Comparison of ENCODE assay signal across 16 mouse cellular contexts in the genomic region with DNA sequence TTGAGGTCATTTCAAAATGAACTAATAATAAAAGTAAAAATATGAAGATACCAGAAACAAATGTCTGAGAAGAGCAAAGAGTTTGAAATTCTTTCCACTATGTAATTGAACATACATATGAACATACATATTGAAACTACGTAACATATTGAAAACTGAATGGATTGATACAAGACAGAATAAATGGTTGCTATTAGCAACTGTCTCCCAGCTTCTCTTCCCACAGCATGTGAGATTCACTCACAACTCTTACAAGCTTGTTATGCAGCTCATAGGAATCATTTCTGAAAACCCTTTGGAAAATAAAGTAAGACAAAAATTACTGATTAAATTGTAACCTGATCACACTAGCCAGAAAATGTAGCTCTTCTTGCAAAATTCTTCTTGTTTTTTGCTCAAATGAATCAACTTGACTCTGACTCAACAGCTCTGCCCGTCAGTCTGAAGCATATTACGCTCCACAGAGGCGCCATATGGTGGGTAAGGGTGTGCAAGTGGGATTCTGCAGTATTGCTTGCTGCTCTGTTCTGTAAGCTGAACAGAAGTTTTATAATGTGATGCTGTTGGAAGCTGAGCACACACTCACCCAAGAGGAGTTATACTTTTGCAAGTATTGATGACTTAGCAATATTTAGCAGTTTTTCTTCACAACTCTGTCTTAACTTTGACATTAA.
A peak's percentile ranks its signal among the peaks of the same experiment; 100 is the strongest.
DNase-seq lines count a peak whose midpoint lies in the region; ATAC-seq and TF ChIP-seq lines count a peak whose summit lies in the region.
"Had no signal": no experiment of that assay in that cellular context is flagged by ENCODE, and none has a peak within 500 bp of the region (broad histone marks: within the 10 kb centered on the region; RNA-seq: fewer than 3 reads in every experiment).

No protein-coding gene starts in this region.

- TF ChIP-seq CTCF in midbrain, postnatal 0 days (IDR thresholded peaks at IDR 0.05) = no peak

- no peaks in the 10 kb centered on the region for H3K36me3 ChIP-seq in midbrain, postnatal 0 days (ENCODE audit: insufficient read depth, low read length)
- H3K36me3 ChIP-seq in midbrain, embryonic 11.5 days (ENCODE audit: control insufficient read depth, insufficient read depth, low read length) = no peaks in the 10 kb centered on the region
- no peaks in the 10 kb centered on the region for H3K36me3 ChIP-seq in midbrain, embryonic 14.5 days (ENCODE audit: control insufficient read depth, insufficient read depth, low read length)
- no peaks in the 10 kb centered on the region for H3K36me3 ChIP-seq in midbrain, embryonic 13.5 days
- H3K36me3 ChIP-seq: embryonic facial prominence, embryonic 12.5 days; limb, embryonic 13.5 days had no signal

- H3K27ac ChIP-seq in midbrain, postnatal 0 days (ENCODE audit: low read depth, low read length) = no peak overlapping the region
- no peak overlapping the region for H3K27ac ChIP-seq in midbrain, embryonic 11.5 days (ENCODE audit: low read depth, low read length)
- no peak overlapping the region for H3K27ac ChIP-seq in midbrain, embryonic 14.5 days (replicated peaks; ENCODE audit: low read depth, low read length)
- H3K27ac ChIP-seq in midbrain, embryonic 13.5 days = no peak overlapping the region
- H3K27ac ChIP-seq: embryonic facial prominence, embryonic 12.5 days; gastrocnemius, adult 2 months; limb, embryonic 13.5 days had no signal

- peak; percentile 10 for DNase-seq in midbrain, postnatal 0 days (ENCODE audit: low spot score)
- DNase-seq in midbrain, embryonic 11.5 days (ENCODE audit: low spot score, missing footprints) = no peak
- peak; percentile 77 to 80 for DNase-seq in layer of hippocampus, adult 8-10 months (ENCODE audit: low spot score in 2 of 2)
- peak; percentile 18 to 49 for DNase-seq in left cerebral cortex, postnatal 10 days (ENCODE audit: extremely low spot score in 1 of 2, low spot score in 2 of 2)
- DNase-seq in telencephalon, adult 2 months (ENCODE audit: low read depth, low spot score) = peak; percentile 65
- no peak for DNase-seq in adrenal gland, adult (ENCODE audit: inconsistent age in 2 of 2, low spot score in 1 of 2)
- DNase-seq in midbrain, embryonic 14.5 days = no peak
- DNase-seq: adrenal gland, postnatal 36 days; cerebellum, adult 2 months; gastrocnemius, adult 2 months; kidney, adult 11 months; lung, adult 18-20 months; spleen, adult 18-20 months had no signal

- H3K9ac ChIP-seq in midbrain, postnatal 0 days (replicated peaks; ENCODE audit: low read length, poor library complexity, severe bottlenecking) = no peak overlapping the region
- no peak overlapping the region for H3K9ac ChIP-seq in midbrain, embryonic 11.5 days (ENCODE audit: low read length)
- no peak overlapping the region for H3K9ac ChIP-seq in midbrain, embryonic 14.5 days (replicated peaks; ENCODE audit: low read length)
- no peak overlapping the region for H3K9ac ChIP-seq in midbrain, embryonic 13.5 days (replicated peaks)
- H3K9ac ChIP-seq: embryonic facial prominence, embryonic 12.5 days; limb, embryonic 13.5 days had no signal

- no peaks in the 10 kb centered on the region for H3K27me3 ChIP-seq in midbrain, postnatal 0 days (ENCODE audit: insufficient read depth, low read length)
- H3K27me3 ChIP-seq in midbrain, embryonic 11.5 days (ENCODE audit: control insufficient read depth, insufficient read depth, low read length) = no peaks in the 10 kb centered on the region
- H3K27me3 ChIP-seq in midbrain, embryonic 14.5 days (ENCODE audit: control insufficient read depth, insufficient read depth, low read length) = no peaks in the 10 kb centered on the region
- H3K27me3 ChIP-seq in midbrain, embryonic 13.5 days = no peaks in the 10 kb centered on the region
- H3K27me3 ChIP-seq: embryonic facial prominence, embryonic 12.5 days; limb, embryonic 13.5 days had no signal

- intact Hi-C loops in left cerebral cortex, postnatal 10 days (cut with DNase I) = no loop called here

- H3K4me1 ChIP-seq in midbrain, postnatal 0 days (ENCODE audit: insufficient read depth, low read length) = no peaks in the 10 kb centered on the region
- no peaks in the 10 kb centered on the region for H3K4me1 ChIP-seq in midbrain, embryonic 11.5 days (ENCODE audit: control insufficient read depth, insufficient read depth, low read length)
- no peaks in the 10 kb centered on the region for H3K4me1 ChIP-seq in midbrain, embryonic 14.5 days (ENCODE audit: control insufficient read depth, insufficient read depth, low read length)
- no peaks in the 10 kb centered on the region for H3K4me1 ChIP-seq in midbrain, embryonic 13.5 days (replicated peaks)
- H3K4me1 ChIP-seq: embryonic facial prominence, embryonic 12.5 days; limb, embryonic 13.5 days had no signal

- no peak overlapping the region for H3K4me2 ChIP-seq in midbrain, postnatal 0 days (ENCODE audit: low read depth, low read length, poor library complexity, severe bottlenecking)
- no peak overlapping the region for H3K4me2 ChIP-seq in midbrain, embryonic 11.5 days
- H3K4me2 ChIP-seq in midbrain, embryonic 14.5 days (ENCODE audit: low read length) = no peak overlapping the region
- H3K4me2 ChIP-seq in midbrain, embryonic 13.5 days (replicated peaks) = no peak overlapping the region
- H3K4me2 ChIP-seq: embryonic facial prominence, embryonic 12.5 days; limb, embryonic 13.5 days had no signal

- no peak for ATAC-seq in midbrain, postnatal 0 days (ENCODE audit: low FRiP score)
- ATAC-seq in midbrain, embryonic 11.5 days (ENCODE audit: low FRiP score) = no peak
- no peak for ATAC-seq in midbrain, embryonic 14.5 days (ENCODE audit: low FRiP score, low TSS enrichment)
- no peak for ATAC-seq in midbrain, embryonic 13.5 days

- 78% methylated on average over 4 of the region's 4 CpGs for WGBS in midbrain, postnatal 0 days
- 86% methylated on average over 4 of the region's 4 CpGs for WGBS in midbrain, embryonic 11.5 days
- WGBS in midbrain, embryonic 14.5 days = 86% methylated on average over 4 of the region's 4 CpGs
- 92% methylated on average over 4 of the region's 4 CpGs for WGBS in midbrain, embryonic 13.5 days

- H3K9me3 ChIP-seq in midbrain, postnatal 0 days (ENCODE audit: low read length) = no peaks in the 10 kb centered on the region
- H3K9me3 ChIP-seq in midbrain, embryonic 11.5 days (ENCODE audit: control insufficient read depth, low read length) = no peaks in the 10 kb centered on the region
- H3K9me3 ChIP-seq in midbrain, embryonic 14.5 days (ENCODE audit: control insufficient read depth, low read length) = no peaks in the 10 kb centered on the region
- H3K9me3 ChIP-seq in midbrain, embryonic 13.5 days = no peaks in the 10 kb centered on the region
- H3K9me3 ChIP-seq: embryonic facial prominence, embryonic 12.5 days; limb, embryonic 13.5 days had no signal

- no peak overlapping the region for H3K4me3 ChIP-seq in midbrain, postnatal 0 days (ENCODE audit: low read depth, low read length)
- no peak overlapping the region for H3K4me3 ChIP-seq in midbrain, embryonic 11.5 days (ENCODE audit: low read depth, low read length)
- H3K4me3 ChIP-seq in midbrain, embryonic 14.5 days (replicated peaks; ENCODE audit: low read depth, low read length) = no peak overlapping the region
- no peak overlapping the region for H3K4me3 ChIP-seq in midbrain, embryonic 13.5 days (replicated peaks)
- H3K4me3 ChIP-seq: embryonic facial prominence, embryonic 12.5 days; gastrocnemius, adult 2 months; limb, embryonic 13.5 days had no signal

Comparison
In these comparisons a context has a peak if more than half of its experiments do, and no peak if none do; other contexts are left out.
1. DNase-seq: peak in midbrain, postnatal 0 days (single experiment), layer of hippocampus, adult 8-10 months (2 of 2), left cerebral cortex, postnatal 10 days (2 of 2) and telencephalon, adult 2 months (single experiment); none in midbrain, embryonic 11.5 days (single experiment), adrenal gland, adult (0 of 2) and midbrain, embryonic 14.5 days (single experiment).